Mouse (Mus musculus): ENCODE results near the gene Cavin4. TPM values are rescaled to one million over a fixed set of nuclear protein-coding genes. Genes with fewer than 3 reads are reported as not detected.
"Not testable (repeated sequence)": the region's sequence is repeated elsewhere in the genome, so short reads cannot be mapped to it uniquely, and the experiment has no call there.

Gene Cavin4
- polyA plus RNA-seq, 1 experiment from 2014 or later = 2.3 TPM

GRCm38 (mm10) chr4:48672915-48673314 lies 9.6 kb downstream of the Cavin4 start:
- H3K27me3 ChIP-seq (replicated peaks) = no peaks in the 10 kb centered on the region
- no peaks in the 10 kb centered on the region for H3K4me1 ChIP-seq
- WGBS = 92% methylated on average over 5 of the region's 5 CpGs
- H3K9me3 ChIP-seq (replicated peaks) = no peaks in the 10 kb centered on the region
- no peak overlapping the region for H3K4me3 ChIP-seq (replicated peaks)
- H3K36me3 ChIP-seq = peaks cover 30% of the 10 kb centered on the region
- no peak overlapping the region for H3K4me2 ChIP-seq
- H3K9ac ChIP-seq (replicated peaks) = no peak overlapping the region
- ATAC-seq (ENCODE audit: low FRiP score) = no peak
- H3K27ac ChIP-seq (replicated peaks) = no peak overlapping the region

- ATAC-seq (ENCODE audit: low FRiP score) = no peak
- Histone ChIP-seq H3K9me3 (replicated peaks) (no peaks in the 10 kb centered on the region), H3K4me1 (no peaks in the 10 kb centered on the region), H3K9ac (replicated peaks) (no peak overlapping the region), H3K4me2 (no peak overlapping the region), H3K27ac (replicated peaks) (no peak overlapping the region), H3K27me3 (replicated peaks) (no peaks in the 10 kb centered on the region), H3K36me3 (peaks cover 30% of the 10 kb centered on the region), H3K4me3 (replicated peaks) (no peak overlapping the region)
- 82% methylated on average over 7 of the region's 7 CpGs for WGBS
Observed at GRCm38 (mm10) chr4:48674412-48674811, 11.1 kb downstream of the Cavin4 start.

GRCm38 (mm10) chr4:48676570-48677185 lies 13.4 kb downstream of the Cavin4 start:
- H3K4me1 ChIP-seq = peaks cover 4% of the 10 kb centered on the region; the same call in 1 of the 2 replicates
- no peaks in the 10 kb centered on the region for H3K27me3 ChIP-seq (replicated peaks)
- H3K4me2 ChIP-seq = no peak overlapping the region
- H3K9me3 ChIP-seq (replicated peaks) = no peaks in the 10 kb centered on the region
- H3K4me3 ChIP-seq (replicated peaks) = no peak overlapping the region
- H3K27ac ChIP-seq (replicated peaks) = no peak overlapping the region
- H3K36me3 ChIP-seq = peaks cover 24% of the 10 kb centered on the region
- 93% methylated on average over 13 of the region's 13 CpGs for WGBS
- H3K9ac ChIP-seq (replicated peaks) = no peak overlapping the region
- ATAC-seq (ENCODE audit: low FRiP score) = no peak

GRCm38 (mm10) chr4:48677276-48677675 lies 14.0 kb downstream of the Cavin4 start:
- peaks cover 4% of the 10 kb centered on the region; the same call in 1 of the 2 replicates for H3K4me1 ChIP-seq
- no peaks in the 10 kb centered on the region for H3K9me3 ChIP-seq (replicated peaks)
- no peak overlapping the region for H3K4me2 ChIP-seq
- ATAC-seq (ENCODE audit: low FRiP score) = no peak
- no peak overlapping the region for H3K4me3 ChIP-seq (replicated peaks)
- no peaks in the 10 kb centered on the region for H3K27me3 ChIP-seq (replicated peaks)
- H3K36me3 ChIP-seq = peaks cover 18% of the 10 kb centered on the region
- 94% methylated on average over 8 of the region's 8 CpGs for WGBS
- no peak overlapping the region for H3K27ac ChIP-seq (replicated peaks)
- H3K9ac ChIP-seq (replicated peaks) = no peak overlapping the region

- no peaks in the 10 kb centered on the region for H3K9me3 ChIP-seq (replicated peaks)
- H3K4me3 ChIP-seq (replicated peaks) = no peak overlapping the region
- H3K4me2 ChIP-seq = no peak overlapping the region
- no peak overlapping the region for H3K27ac ChIP-seq (replicated peaks)
- peaks cover 4% of the 10 kb centered on the region; the same call in 1 of the 2 replicates for H3K4me1 ChIP-seq
- no peak for ATAC-seq (ENCODE audit: low FRiP score)
- peaks cover 13% of the 10 kb centered on the region for H3K36me3 ChIP-seq
- WGBS = 81% methylated on average over 2 of the region's 2 CpGs
- H3K9ac ChIP-seq (replicated peaks) = no peak overlapping the region
- H3K27me3 ChIP-seq (replicated peaks) = no peaks in the 10 kb centered on the region
Observed at GRCm38 (mm10) chr4:48677812-48678211, 14.5 kb downstream of the Cavin4 start.

GRCm38 (mm10) chr4:48678793-48679192 lies 15.5 kb downstream of the Cavin4 start:
- no peak for ATAC-seq (ENCODE audit: low FRiP score)
- Histone ChIP-seq H3K9ac (replicated peaks) (no peak overlapping the region), H3K9me3 (replicated peaks) (no peaks in the 10 kb centered on the region), H3K4me3 (replicated peaks) (no peak overlapping the region), H3K4me2 (no peak overlapping the region), H3K4me1 (peaks cover 4% of the 10 kb centered on the region; the same call in 1 of the 2 replicates), H3K27me3 (replicated peaks) (no peaks in the 10 kb centered on the region), H3K27ac (replicated peaks) (no peak overlapping the region), H3K36me3 (peaks cover 5% of the 10 kb centered on the region; the same call in 1 of the 2 replicates)
- 89% methylated on average over 9 of the region's 9 CpGs for WGBS

- not testable (repeated sequence) for H3K4me1 ChIP-seq; H3K4me2 ChIP-seq; H3K9ac ChIP-seq (replicated peaks); H3K4me3 ChIP-seq (replicated peaks); H3K36me3 ChIP-seq; H3K27me3 ChIP-seq (replicated peaks); ATAC-seq (ENCODE audit: low FRiP score); H3K27ac ChIP-seq (replicated peaks); H3K9me3 ChIP-seq (replicated peaks)
- WGBS = 68% methylated on average over 5 of the region's 6 CpGs
Observed at GRCm38 (mm10) chr4:48679728-48680127, 16.4 kb downstream of the Cavin4 start.

GRCm38 (mm10) chr4:48680214-48680613 lies 16.9 kb downstream of the Cavin4 start:
- H3K27me3 ChIP-seq (replicated peaks) = no peaks in the 10 kb centered on the region
- WGBS = 68% methylated on average over 7 of the region's 7 CpGs
- H3K9ac ChIP-seq (replicated peaks) = no peak overlapping the region
- no peak overlapping the region for H3K4me2 ChIP-seq
- H3K4me3 ChIP-seq (replicated peaks) = no peak overlapping the region
- H3K4me1 ChIP-seq = peaks cover 4% of the 10 kb centered on the region; the same call in 1 of the 2 replicates
- H3K27ac ChIP-seq (replicated peaks) = no peak overlapping the region
- H3K9me3 ChIP-seq (replicated peaks) = no peaks in the 10 kb centered on the region
- 0 out of 2 replicates have a peak, but pooled peaks cover 3% of the 10 kb centered on the region for H3K36me3 ChIP-seq
- no peak for ATAC-seq (ENCODE audit: low FRiP score)

- peak; percentile 71 for ATAC-seq (ENCODE audit: low FRiP score)
- WGBS = 42% methylated on average over 10 of the region's 11 CpGs
- no peak overlapping the region for H3K9ac ChIP-seq (replicated peaks)
- H3K4me1 ChIP-seq = peaks cover 4% of the 10 kb centered on the region; the same call in 1 of the 2 replicates
- H3K27me3 ChIP-seq (replicated peaks) = no peaks in the 10 kb centered on the region
- H3K4me3 ChIP-seq (replicated peaks) = no peak overlapping the region
- H3K36me3 ChIP-seq = no peaks in the 10 kb centered on the region
- H3K27ac ChIP-seq (replicated peaks) = no peak overlapping the region
- no peak overlapping the region for H3K4me2 ChIP-seq
- no peaks in the 10 kb centered on the region for H3K9me3 ChIP-seq (replicated peaks)
Observed at GRCm38 (mm10) chr4:48680648-48681343, 17.5 kb downstream of the Cavin4 start.

GRCm38 (mm10) chr4:48683126-48683525 lies 19.8 kb downstream of the Cavin4 start:
- no peaks in the 10 kb centered on the region for H3K9me3 ChIP-seq (replicated peaks)
- H3K27ac ChIP-seq (replicated peaks) = no peak overlapping the region
- H3K4me2 ChIP-seq = no peak overlapping the region
- no peak overlapping the region for H3K4me3 ChIP-seq (replicated peaks)
- H3K4me1 ChIP-seq = peaks cover 4% of the 10 kb centered on the region; the same call in 1 of the 2 replicates
- H3K36me3 ChIP-seq = no peaks in the 10 kb centered on the region
- no peak for ATAC-seq (ENCODE audit: low FRiP score)
- H3K9ac ChIP-seq (replicated peaks) = no peak overlapping the region
- 87% methylated on average over 8 of the region's 8 CpGs for WGBS
- no peaks in the 10 kb centered on the region for H3K27me3 ChIP-seq (replicated peaks)

GRCm38 (mm10) chr4:48683633-48684209 lies 20.4 kb downstream of the Cavin4 start:
- H3K4me3 ChIP-seq (replicated peaks); H3K4me1 ChIP-seq; H3K27me3 ChIP-seq (replicated peaks); H3K4me2 ChIP-seq; H3K9me3 ChIP-seq (replicated peaks); H3K9ac ChIP-seq (replicated peaks); H3K27ac ChIP-seq (replicated peaks); ATAC-seq (ENCODE audit: low FRiP score); H3K36me3 ChIP-seq: not testable (repeated sequence)
- 92% methylated on average over 15 of the region's 21 CpGs for WGBS

Measured in neural tube, embryonic 15.5 days (tissue).